Mouse (Mus musculus) stomach, embryonic 14.5 days (tissue): ENCODE results near the gene Olfr16. TPM values are rescaled to one million over a fixed set of nuclear protein-coding genes. Genes with fewer than 3 reads are reported as not detected.

Source experiments
- ATAC-seq: fragments of 200-750 bp; cut with Nextera tagmentation; 2 replicates; pipeline ENCODE4 v1.8.0; 2017; ENCODE audit warnings: low read depth, moderate TSS enrichment; ENCODE audit not compliant: insufficient number of reproducible peaks, insufficient read depth, low FRiP score
- H3K27ac ChIP-seq: fragments of 300-500 bp; sonication (generic); 2 replicates; pipeline ENCODE4 v1.5.1; 2014; ENCODE audit warnings: mild to moderate bottlenecking, low read length, moderate library complexity, mixed read lengths
- H3K27me3 ChIP-seq: fragments of 300-500 bp; sonication (generic); 2 replicates; pipeline ENCODE4 v1.6.1; 2014; ENCODE audit warnings: low read length, control low read depth, mixed read lengths; ENCODE audit not compliant: control insufficient read depth, insufficient read depth
- H3K36me3 ChIP-seq: fragments of 300-500 bp; sonication (generic); 2 replicates; pipeline ENCODE4 v1.6.1; 2014; ENCODE audit warnings: mild to moderate bottlenecking, control low read depth, low read length, moderate library complexity, mixed read lengths; ENCODE audit not compliant: control insufficient read depth, insufficient read depth
- H3K4me1 ChIP-seq: fragments of 300-500 bp; sonication (generic); 2 replicates; pipeline ENCODE4 v1.6.1; 2014; ENCODE audit warnings: low read length, control low read depth, mixed read lengths; ENCODE audit not compliant: control insufficient read depth, insufficient read depth
- H3K4me2 ChIP-seq: fragments of 300-500 bp; sonication (generic); replicated peaks from 2 replicates; pipeline ENCODE4 v1.6.1; 2014; ENCODE audit warnings: low read depth, low read length, control low read depth
- H3K4me3 ChIP-seq: fragments of 300-500 bp; sonication (generic); 2 replicates; pipeline ENCODE4 v1.5.1; 2014; ENCODE audit warnings: low read depth, low read length, control low read depth
- H3K9ac ChIP-seq: fragments of 300-500 bp; sonication (generic); replicated peaks from 2 replicates; pipeline ENCODE4 v1.6.1; 2014; ENCODE audit warnings: low read depth, mild to moderate bottlenecking, control low read depth, low read length, moderate library complexity, mixed read lengths
- H3K9me3 ChIP-seq: fragments of 300-500 bp; sonication (generic); 2 replicates; pipeline ENCODE4 v1.6.1; 2016; ENCODE audit warnings: low read depth, low read length, control low read depth; ENCODE audit not compliant: control insufficient read depth
- WGBS: fragments of 180-500 bp; shearing (Covaris S2); extraction: QIAGEN DNeasy Blood & Tissue Kit; methylation state at CpG from one replicate; pipeline ENCODE4 v1.1.7; 2014; 5-methylcytosine and 5-hydroxymethylcytosine counted together
- polyA plus RNA-seq: library from polyadenylated mRNA; unstranded; fragments of >200 nt; fragmentation: Nextera tagmentation; extraction: Ambion mirVana; gene quantifications from 2 replicates; pipeline ENCODE4 v1.2.1, GENCODE M21; 2014

Olfr16 gene
- not detected in 2 replicates for polyA plus RNA-seq

DNA sequence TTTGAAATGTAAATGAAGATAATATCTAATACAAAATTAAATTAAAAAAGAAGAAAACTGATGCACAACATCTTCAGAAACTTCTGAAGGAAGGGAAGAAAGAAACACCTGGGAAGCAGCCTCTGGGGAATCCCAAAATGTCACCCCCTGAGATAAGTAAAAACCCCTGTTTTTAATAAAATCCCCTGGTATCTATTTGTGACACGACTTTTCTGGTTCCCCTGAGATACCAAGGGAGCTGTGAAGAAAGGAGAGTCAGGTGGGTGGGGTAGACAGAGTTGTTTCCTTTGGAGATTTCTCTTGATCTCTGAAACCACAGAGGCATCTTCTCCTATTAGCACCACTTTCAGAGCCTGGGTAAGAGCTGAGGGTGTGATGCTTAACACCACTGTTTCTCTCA lies at the start of gene Olfr16:
Olfr16 (plus strand) TSS at position 250 of the 400 bp plus-strand sequence.
- Histone ChIP-seq H3K9ac (no peak within 1 kb of the TSS), H3K27ac (no peak within 1 kb of the TSS), H3K27me3 (no peaks in the 10 kb centered on the region), H3K4me2 (no peak within 1 kb of the TSS), H3K9me3 (no peaks in the 10 kb centered on the region), H3K36me3 (no peaks in the 10 kb centered on the region), H3K4me1 (no peaks in the 10 kb centered on the region), H3K4me3 (no peak within 1 kb of the TSS)
- no peak for ATAC-seq
- WGBS, result 48% methylated on average over 1 of the region's 1 CpGs

DNA sequence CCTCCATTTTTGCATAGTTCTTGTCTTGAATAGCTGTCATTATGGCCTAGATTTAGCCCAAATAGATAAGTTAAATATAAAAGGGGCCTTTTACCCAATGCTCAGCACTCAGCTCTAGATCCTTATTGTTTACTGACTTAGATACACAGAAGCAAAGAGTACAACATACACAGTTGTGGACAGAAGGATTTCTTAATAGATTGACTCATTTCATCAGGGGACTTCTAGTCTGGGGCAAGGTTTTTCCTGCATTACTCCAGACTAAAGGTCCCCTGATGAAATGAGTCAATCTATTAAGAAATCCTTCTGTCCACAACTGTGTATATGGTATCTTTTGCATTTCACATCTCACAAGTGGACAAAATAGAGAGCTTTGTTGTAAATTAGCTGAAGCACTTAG lies 46.9 kb upstream of the Olfr16 start:
- no peak overlapping the region for H3K27ac ChIP-seq
- no peaks in the 10 kb centered on the region for H3K4me1 ChIP-seq
- H3K36me3 ChIP-seq, result no peaks in the 10 kb centered on the region
- H3K9me3 ChIP-seq, result no peaks in the 10 kb centered on the region
- H3K27me3 ChIP-seq, result no peaks in the 10 kb centered on the region
- no peak overlapping the region for H3K9ac ChIP-seq
- ATAC-seq, result no peak
- H3K4me3 ChIP-seq, result no peak overlapping the region
- no peak overlapping the region for H3K4me2 ChIP-seq

DNA sequence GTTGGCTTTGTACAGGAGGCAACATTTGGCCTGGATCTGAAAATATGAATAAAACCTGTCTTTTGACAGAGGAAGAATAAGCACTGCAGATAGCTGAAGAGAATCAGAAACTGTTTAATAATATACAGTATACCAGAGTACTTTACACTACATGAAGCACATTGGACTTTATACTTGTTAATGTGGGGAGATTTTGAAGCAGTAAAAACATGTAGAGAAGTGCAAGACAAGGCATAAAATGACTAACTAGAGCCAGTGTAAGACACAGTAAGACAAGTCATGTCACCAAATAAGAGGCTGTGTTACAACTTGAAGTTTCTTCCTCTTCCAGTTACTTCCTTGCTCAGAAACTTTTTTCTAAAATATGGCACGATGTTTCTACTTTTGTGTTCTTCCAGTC lies 33.1 kb upstream of the Olfr16 start:
- Histone ChIP-seq H3K4me3 (no peak overlapping the region), H3K27ac (no peak overlapping the region), H3K4me1 (no peaks in the 10 kb centered on the region), H3K36me3 (no peaks in the 10 kb centered on the region), H3K27me3 (no peaks in the 10 kb centered on the region), H3K9me3 (no peaks in the 10 kb centered on the region), H3K4me2 (no peak overlapping the region), H3K9ac (no peak overlapping the region)
- no peak for ATAC-seq
- WGBS, result 79% methylated on average over 1 of the region's 1 CpGs

DNA sequence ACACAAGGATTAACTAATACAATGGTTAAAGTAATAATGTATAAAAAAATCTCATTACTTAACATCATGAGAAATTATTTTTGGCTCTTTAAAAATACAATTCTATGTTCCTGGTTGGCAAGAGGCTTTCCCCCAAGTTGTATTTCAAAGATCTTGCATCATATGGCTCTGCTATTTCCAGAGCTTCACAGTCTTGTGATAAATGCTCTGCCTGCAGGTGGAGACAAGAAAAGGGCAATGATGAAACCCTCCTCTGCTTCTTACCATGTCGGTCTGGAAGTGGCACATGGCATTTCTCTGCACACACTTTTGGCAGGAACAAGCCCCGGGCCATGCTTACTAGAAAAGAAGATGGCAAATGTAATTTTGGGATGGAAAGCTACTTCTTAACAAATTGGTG lies 31.8 kb upstream of the Olfr16 start:
- whole genome bisulfite sequencing, result 81% methylated on average over 2 of the region's 2 CpGs

DNA sequence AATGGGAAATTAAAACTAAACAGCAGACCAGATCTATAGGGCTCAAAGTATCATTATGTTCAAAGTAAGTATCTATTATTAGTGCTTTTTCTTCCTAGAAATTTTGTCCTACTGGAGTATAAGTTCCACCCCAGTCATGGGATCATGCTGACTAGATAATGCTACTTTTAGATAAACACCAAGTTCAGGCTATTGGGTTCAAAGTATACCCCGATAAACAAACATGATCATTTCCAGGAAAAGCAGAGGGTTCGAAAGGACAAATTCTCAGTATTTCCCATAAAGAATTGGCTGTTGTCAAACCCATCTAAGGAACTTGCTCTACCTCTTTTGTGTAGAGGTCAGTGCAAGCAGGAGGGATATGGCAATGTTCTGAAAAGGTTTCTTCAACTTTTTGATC lies 18.0 kb upstream of the Olfr16 start:
- Histone ChIP-seq H3K9ac (no peak overlapping the region), H3K9me3 (no peaks in the 10 kb centered on the region), H3K27me3 (no peaks in the 10 kb centered on the region), H3K4me2 (no peak overlapping the region), H3K4me3 (no peak overlapping the region), H3K4me1 (no peaks in the 10 kb centered on the region), H3K27ac (no peak overlapping the region), H3K36me3 (no peaks in the 10 kb centered on the region)
- ATAC-seq, result no peak
- WGBS, result 88% methylated on average over 2 of the region's 2 CpGs

More for the DNA sequence above, 31.8 kb upstream of the Olfr16 start:
- H3K9me3 ChIP-seq, result no peaks in the 10 kb centered on the region
- H3K4me2 ChIP-seq, result no peak overlapping the region
- no peaks in the 10 kb centered on the region for H3K36me3 ChIP-seq
- H3K4me1 ChIP-seq, result no peaks in the 10 kb centered on the region
- no peak overlapping the region for H3K27ac ChIP-seq
- no peak overlapping the region for H3K9ac ChIP-seq
- no peak for ATAC-seq
- no peak overlapping the region for H3K4me3 ChIP-seq
- no peaks in the 10 kb centered on the region for H3K27me3 ChIP-seq

DNA sequence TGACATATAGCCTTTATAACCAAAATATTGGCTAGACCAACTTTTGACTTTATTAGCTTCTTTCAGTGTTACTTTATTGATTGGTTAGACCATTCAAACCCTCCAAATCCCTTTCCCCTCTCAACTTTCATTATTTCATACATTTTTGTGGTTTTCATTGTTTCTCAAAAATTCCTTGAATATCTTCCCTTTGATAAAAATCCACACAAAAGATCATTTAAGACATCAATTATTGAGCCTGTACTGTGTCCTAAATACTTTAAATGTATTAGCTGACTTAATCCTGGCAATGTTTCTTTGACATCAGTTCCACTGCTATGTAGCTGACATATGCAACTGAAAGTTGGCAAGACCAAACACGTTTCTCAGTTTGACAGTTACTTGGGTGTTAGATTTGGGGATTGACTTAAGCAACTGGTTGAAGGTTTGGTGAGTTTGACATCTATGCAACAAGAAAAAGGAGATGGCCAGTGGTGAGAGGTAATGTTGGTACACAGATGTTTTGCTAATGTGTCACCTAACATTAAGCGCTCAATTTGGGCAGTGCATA lies 1.0 kb downstream of the Olfr16 start:
- 71% methylated on average over 2 of the region's 2 CpGs for WGBS
- Histone ChIP-seq H3K4me2 (no peak overlapping the region), H3K36me3 (no peaks in the 10 kb centered on the region), H3K9ac (no peak overlapping the region), H3K4me1 (no peaks in the 10 kb centered on the region), H3K4me3 (no peak overlapping the region), H3K9me3 (no peaks in the 10 kb centered on the region), H3K27me3 (no peaks in the 10 kb centered on the region), H3K27ac (no peak overlapping the region)
- no peak for ATAC-seq

DNA sequence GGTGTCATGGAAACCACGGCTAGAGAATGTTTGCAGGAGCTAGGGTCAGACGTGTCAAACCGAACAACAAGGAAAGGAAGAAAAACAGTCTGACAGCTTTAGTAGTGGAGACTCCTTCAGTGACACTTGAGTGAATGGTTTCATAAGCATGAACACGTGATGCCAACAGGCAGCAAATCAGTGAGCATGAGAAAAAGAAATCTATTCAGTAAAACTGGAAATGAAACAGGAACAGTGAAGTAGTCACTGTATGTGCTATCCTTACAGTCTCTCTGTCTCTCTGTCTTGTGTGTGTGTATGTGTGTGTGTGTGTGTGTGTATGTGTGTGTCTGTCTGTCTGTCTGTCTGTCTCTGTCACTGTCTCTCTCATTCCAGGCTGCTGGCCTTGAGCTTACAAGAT lies 5.2 kb downstream of the Olfr16 start:
- Histone ChIP-seq H3K4me2 (no peak overlapping the region), H3K9me3 (no peaks in the 10 kb centered on the region), H3K4me3 (no peak overlapping the region), H3K9ac (no peak overlapping the region), H3K27me3 (no peaks in the 10 kb centered on the region), H3K4me1 (no peaks in the 10 kb centered on the region), H3K36me3 (no peaks in the 10 kb centered on the region), H3K27ac (no peak overlapping the region)
- no peak for ATAC-seq
- 52% methylated on average over 4 of the region's 4 CpGs for WGBS

DNA sequence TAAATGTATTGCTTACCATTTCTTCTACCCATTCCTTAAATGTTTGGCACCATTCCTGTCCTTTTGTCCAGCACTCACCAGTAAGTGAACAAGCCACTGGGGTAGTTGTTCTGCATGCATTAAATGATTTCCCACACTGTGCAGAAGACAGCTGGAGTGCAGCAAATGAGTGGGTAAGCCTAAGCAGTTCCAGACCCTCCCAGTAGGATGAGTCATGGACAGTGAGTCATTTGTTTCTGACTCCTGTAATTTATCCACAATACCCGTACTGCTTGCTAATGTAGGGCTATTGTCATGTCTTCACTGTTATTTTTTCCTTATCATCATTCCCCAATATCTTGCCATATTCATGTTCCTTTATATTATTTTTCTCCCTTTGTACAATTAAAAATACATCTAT lies 10.2 kb downstream of the Olfr16 start:
- no peaks in the 10 kb centered on the region for H3K4me1 ChIP-seq
- no peak overlapping the region for H3K27ac ChIP-seq
- ATAC-seq, result no peak
- 43% methylated on average over 1 of the region's 1 CpGs for WGBS
- H3K27me3 ChIP-seq, result no peaks in the 10 kb centered on the region
- no peak overlapping the region for H3K4me2 ChIP-seq
- H3K36me3 ChIP-seq, result no peaks in the 10 kb centered on the region
- H3K4me3 ChIP-seq, result no peak overlapping the region
- H3K9ac ChIP-seq, result no peak overlapping the region
- no peaks in the 10 kb centered on the region for H3K9me3 ChIP-seq
